Mouse (Mus musculus) heart, embryonic 11.5 days (tissue): Measurements from ENCODE around the gene Aaas. TPM values are rescaled to one million over a fixed set of nuclear protein-coding genes. Genes with fewer than 3 reads are reported as not detected.

ENCODE experiments used
- ATAC-seq: fragments of 200-750 bp; cut with Nextera tagmentation; replicated peaks from 2 replicates; pipeline ENCODE4 v1.8.0; 2017; ENCODE audit warnings: moderate library complexity; ENCODE audit not compliant: insufficient number of reproducible peaks, low FRiP score, low TSS enrichment
- H3K27ac ChIP-seq: fragments of 300-500 bp; sonication (generic); 2 replicates; pipeline ENCODE4 v1.5.1; 2014; ENCODE audit warnings: mild to moderate bottlenecking, low read depth, low read length
- H3K27me3 ChIP-seq: fragments of 300-500 bp; sonication (generic); 2 replicates; pipeline ENCODE4 v1.6.1; 2014; ENCODE audit warnings: mild to moderate bottlenecking, low read length, mixed read lengths; ENCODE audit not compliant: control insufficient read depth, insufficient read depth
- H3K36me3 ChIP-seq: fragments of 300-500 bp; sonication (generic); 2 replicates; pipeline ENCODE4 v1.6.1; 2014; ENCODE audit warnings: mild to moderate bottlenecking, low read length, moderate library complexity, mixed read lengths; ENCODE audit not compliant: control insufficient read depth, insufficient read depth
- H3K4me1 ChIP-seq: fragments of 300-500 bp; sonication (generic); 2 replicates; pipeline ENCODE4 v1.6.1; 2014; ENCODE audit warnings: low read length; ENCODE audit not compliant: control insufficient read depth, insufficient read depth
- H3K4me2 ChIP-seq: fragments of 300-500 bp; sonication (generic); 2 replicates; pipeline ENCODE4 v1.6.1; 2014; ENCODE audit warnings: mild to moderate bottlenecking, moderate library complexity
- H3K4me3 ChIP-seq: fragments of 300-500 bp; sonication (generic); 2 replicates; pipeline ENCODE4 v1.5.1; 2014; ENCODE audit warnings: low read depth, low read length
- H3K9ac ChIP-seq: fragments of 300-500 bp; sonication (generic); 2 replicates; pipeline ENCODE4 v1.6.1; 2014; ENCODE audit warnings: mild to moderate bottlenecking, low read depth, low read length, moderate library complexity
- H3K9me3 ChIP-seq: fragments of 300-500 bp; sonication (generic); replicated peaks from 2 replicates; pipeline ENCODE4 v1.6.1; 2016; ENCODE audit warnings: low read length; ENCODE audit not compliant: control insufficient read depth
- WGBS: fragments of 180-500 bp; shearing (Covaris S2); extraction: QIAGEN DNeasy Blood & Tissue Kit; methylation state at CpG from one replicate; pipeline ENCODE4 v1.1.7; 2014; ENCODE audit not compliant: insufficient replicate concordance; 5-methylcytosine and 5-hydroxymethylcytosine counted together
- polyA plus RNA-seq: library from polyadenylated mRNA; unstranded; fragments of >200 nt; fragmentation: Nextera tagmentation; extraction: Ambion mirVana; gene quantifications from 2 replicates; pipeline ENCODE4 v1.2.1, GENCODE M21; 2014

Gene Aaas
- polyA plus RNA-seq, 1 experiment from 2014 or later: 64.9 TPM

GRCm38 (mm10) chr15:102310074-102310845 is 40.3 kb downstream of the Aaas start:
- Histone ChIP-seq H3K9ac (no peak overlapping the region), H3K27ac (no peak overlapping the region), H3K4me1 (no peaks in the 10 kb centered on the region), H3K9me3 (no peaks in the 10 kb centered on the region), H3K36me3 (peaks cover 45% of the 10 kb centered on the region), H3K27me3 (no peaks in the 10 kb centered on the region), H3K4me3 (no peak overlapping the region), H3K4me2 (no peak overlapping the region)
- 57% methylated on average over 10 of the region's 10 CpGs for WGBS
- no peak for ATAC-seq

DNA sequence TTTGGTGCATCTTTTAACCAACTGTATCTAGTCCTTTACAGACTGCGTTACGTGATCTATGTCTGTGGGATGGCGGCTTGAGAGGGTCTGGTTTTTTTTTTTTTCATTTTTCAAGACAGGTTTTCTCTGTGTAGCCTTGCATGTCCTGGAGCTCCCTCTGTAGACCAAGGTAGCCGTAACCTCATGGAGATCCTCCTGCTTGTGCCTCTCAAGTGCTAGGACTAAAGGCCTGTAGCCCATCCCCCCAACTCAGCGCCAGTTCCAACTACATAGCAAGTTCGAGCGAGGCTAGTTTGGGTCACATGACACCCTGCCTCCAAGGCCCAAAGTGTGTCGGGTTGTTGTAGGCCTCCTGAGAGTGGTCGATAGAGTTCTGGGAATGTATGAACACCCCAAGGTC is 41.9 kb downstream of the Aaas start:
- no peak for ATAC-seq
- no peaks in the 10 kb centered on the region for H3K27me3 ChIP-seq
- no peak overlapping the region for H3K9ac ChIP-seq
- H3K27ac ChIP-seq: no peak overlapping the region
- H3K36me3 ChIP-seq: peaks cover 43% of the 10 kb centered on the region
- no peak overlapping the region for H3K4me2 ChIP-seq
- no peak overlapping the region for H3K4me3 ChIP-seq
- no peaks in the 10 kb centered on the region for H3K4me1 ChIP-seq
- 82% methylated on average over 9 of the region's 9 CpGs for WGBS
- H3K9me3 ChIP-seq: no peaks in the 10 kb centered on the region

DNA sequence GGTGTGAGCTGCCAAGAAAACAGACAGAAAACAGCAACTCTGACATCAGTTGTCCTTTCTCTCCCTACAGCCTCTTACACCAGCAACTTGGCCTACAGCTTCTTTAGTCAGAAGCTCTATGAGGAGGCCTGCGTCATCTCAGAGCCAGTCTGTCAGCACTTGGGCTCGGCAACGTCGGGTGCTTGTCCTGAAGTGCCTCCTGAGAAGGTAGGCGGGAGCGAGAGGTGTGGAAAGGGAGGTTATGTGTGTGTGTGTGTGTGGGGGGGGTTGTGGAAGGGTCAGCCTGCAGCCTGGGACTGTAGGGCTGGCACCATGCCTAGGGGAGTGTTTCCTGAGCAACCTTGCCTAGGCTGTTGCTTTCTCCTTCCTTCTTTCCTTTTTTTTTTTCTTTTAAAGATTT is 48.0 kb downstream of the Aaas start:
- no peak overlapping the region for H3K9ac ChIP-seq
- no peaks in the 10 kb centered on the region for H3K27me3 ChIP-seq
- H3K36me3 ChIP-seq: peaks cover 34% of the 10 kb centered on the region
- no peaks in the 10 kb centered on the region for H3K4me1 ChIP-seq
- H3K9me3 ChIP-seq: no peaks in the 10 kb centered on the region
- 20% methylated on average over 6 of the region's 6 CpGs for WGBS
- no peak overlapping the region for H3K4me3 ChIP-seq
- ATAC-seq: peak; percentile 67
- H3K27ac ChIP-seq: peak overlapping the region; percentile 29; the same call in 1 of the 2 replicates
- H3K4me2 ChIP-seq: no peak overlapping the region

- 0 out of 2 replicates have a peak overlapping the region, but pooled peaks have one; percentile 12 for H3K27ac ChIP-seq
- no peaks in the 10 kb centered on the region for H3K9me3 ChIP-seq
- H3K27me3 ChIP-seq: no peaks in the 10 kb centered on the region
- peaks cover 14% of the 10 kb centered on the region for H3K36me3 ChIP-seq
- H3K4me2 ChIP-seq: peak overlapping the region; percentile 82
- peak overlapping the region; percentile 75 for H3K4me3 ChIP-seq
- WGBS: 3% methylated on average over 24 of the region's 24 CpGs
- ATAC-seq: 0 out of 2 replicates have a peak, but pooled peaks have one; percentile 17
- peak overlapping the region; percentile 75 for H3K9ac ChIP-seq
- H3K4me1 ChIP-seq: 0 out of 2 replicates have a peak, but pooled peaks cover 3% of the 10 kb centered on the region
Observed at GRCm38 (mm10) chr15:102296368-102297006, 54.1 kb downstream of the Aaas start.

DNA sequence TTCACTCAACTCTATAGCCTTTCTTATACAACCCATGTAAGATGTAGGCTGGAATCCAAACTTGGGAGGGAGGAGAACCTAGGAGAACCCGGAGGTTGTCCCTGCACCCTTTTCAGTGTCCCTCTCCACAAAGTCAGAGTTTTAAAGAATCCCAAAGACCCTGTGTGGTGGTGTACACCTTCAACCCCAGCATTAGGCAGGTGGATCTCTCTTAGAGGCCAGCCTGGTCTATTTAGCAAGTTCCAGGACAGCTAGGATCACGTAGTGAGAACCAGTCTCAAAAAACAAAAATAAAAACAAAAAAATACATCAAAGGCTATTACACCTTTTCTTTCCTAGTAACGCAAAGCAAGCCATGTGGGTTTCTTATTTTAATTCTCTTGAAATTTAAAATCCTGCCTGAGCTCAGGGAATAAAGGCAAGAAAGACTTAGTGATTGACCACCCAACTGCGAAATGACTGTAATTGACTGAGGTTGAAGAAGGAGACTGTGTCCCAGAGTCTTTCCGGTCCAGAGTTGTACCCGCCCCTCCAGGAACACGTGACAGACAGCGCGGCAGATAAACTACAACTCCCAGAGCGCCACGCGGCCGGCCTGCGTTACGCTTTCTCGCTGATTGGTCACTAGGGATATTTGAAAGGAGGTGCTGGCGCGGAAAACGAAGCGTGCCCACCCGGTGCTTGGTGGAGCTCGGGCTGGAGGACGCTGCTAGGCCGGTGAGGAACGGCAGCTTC is 54.8 kb downstream of the Aaas start, which contains the start of gene Espl1:
Gene Espl1 (plus strand): TSS at position 634 of the 735 bp plus-strand sequence.
- peak; percentile 94 for ATAC-seq
- Histone ChIP-seq H3K9ac (peak within 1 kb of the TSS; percentile 75), H3K27me3 (no peaks in the 10 kb centered on the region), H3K9me3 (no peaks in the 10 kb centered on the region), H3K27ac (0 out of 2 replicates have a peak within 1 kb of the TSS, but pooled peaks have one; percentile 12), H3K4me2 (peak within 1 kb of the TSS; percentile 82), H3K4me3 (peak within 1 kb of the TSS; percentile 75), H3K36me3 (peaks cover 14% of the 10 kb centered on the region), H3K4me1 (0 out of 2 replicates have a peak, but pooled peaks cover 3% of the 10 kb centered on the region)
- 7% methylated on average over 25 of the region's 25 CpGs for WGBS

Other genes starting within 250 kb of the Aaas start
- gene Spryd3, start 214.5 kb downstream of the Aaas start, polyA plus RNA-seq: 11.1 and 14.6 TPM in 2 replicates
- gene Igfbp6, start 206.4 kb downstream of the Aaas start, polyA plus RNA-seq: 0.70 and 1.1 TPM in 2 replicates
- gene Soat2, start 200.2 kb downstream of the Aaas start, polyA plus RNA-seq: 0.76 and 2.3 TPM in 2 replicates
- 25.8 and 31.2 TPM in 2 replicates for gene Zfp740, start 147.5 kb downstream of the Aaas start, polyA plus RNA-seq
- 31.3 and 33.4 TPM in 2 replicates for gene Csad, start 146.0 kb downstream of the Aaas start, polyA plus RNA-seq
- gene Itgb7, start 118.8 kb downstream of the Aaas start, polyA plus RNA-seq: 0.94 and 1.2 TPM in 2 replicates
- 11.2 and 13.4 TPM in 2 replicates for gene Rarg, start 93.3 kb downstream of the Aaas start, polyA plus RNA-seq
- gene Gm9918, start 80.2 kb downstream of the Aaas start, polyA plus RNA-seq: 0.07 TPM in 1 of 2 replicates, not detected in the other
- 44.4 and 45.3 TPM in 2 replicates for gene Mfsd5, start 71.3 kb downstream of the Aaas start, polyA plus RNA-seq
- 20.0 and 23.8 TPM in 2 replicates for gene Espl1, start 54.5 kb downstream of the Aaas start, polyA plus RNA-seq
- 307 and 350 TPM in 2 replicates for gene Pfdn5, start 24.7 kb downstream of the Aaas start, polyA plus RNA-seq
- gene Myg1, start 19.1 kb downstream of the Aaas start, polyA plus RNA-seq: 72.7 and 77.8 TPM in 2 replicates
- 0.20 and 0.52 TPM in 2 replicates for gene Sp7, start 16.4 kb upstream of the Aaas start, polyA plus RNA-seq
- gene Sp1, start 55.4 kb upstream of the Aaas start, polyA plus RNA-seq: 7.5 and 8.1 TPM in 2 replicates
- 0.93 and 1.2 TPM in 2 replicates for gene Amhr2, start 94.6 kb upstream of the Aaas start, polyA plus RNA-seq
- gene Prr13, start 108.3 kb upstream of the Aaas start, polyA plus RNA-seq: 124 and 139 TPM in 2 replicates
- 187 and 213 TPM in 2 replicates for gene Pcbp2, start 119.8 kb upstream of the Aaas start, polyA plus RNA-seq
- 2.7 TPM in 1 of 2 replicates, not detected in the other for gene Gm10337, start 153.0 kb upstream of the Aaas start, polyA plus RNA-seq
- gene Map3k12, start 166.3 kb upstream of the Aaas start, polyA plus RNA-seq: 10.0 and 10.9 TPM in 2 replicates
- 97.7 and 108 TPM in 2 replicates for gene Tarbp2, start 167.4 kb upstream of the Aaas start, polyA plus RNA-seq
- gene Npff, start 174.2 kb upstream of the Aaas start, polyA plus RNA-seq: 0.68 and 1.2 TPM in 2 replicates